Mouse (Mus musculus) adrenal gland, postnatal 36 days (tissue): ENCODE results near the gene Ccr2. TPM values are rescaled to one million over a fixed set of nuclear protein-coding genes. Genes with fewer than 3 reads are reported as not detected.
"Not testable (repeated sequence)": the region's sequence is repeated elsewhere in the genome, so short reads cannot be mapped to it uniquely, and the experiment has no call there.

Experiments used
- DNase-seq, 2 experiments: peaks; one replicate each; pipeline ENCODE4 v3.0.0; 2021; ENCODE audit warnings: mixed read lengths in 1 of 2
- total RNA-seq, 2 experiments: library from RNA; stranded (reverse); gene quantifications; 2 replicates each; pipeline ENCODE4 v1.2.3; 2021

The Ccr2 gene
- total RNA-seq, 2 experiments from 2014 or later, result 1.7 to 2.1 TPM

DNA sequence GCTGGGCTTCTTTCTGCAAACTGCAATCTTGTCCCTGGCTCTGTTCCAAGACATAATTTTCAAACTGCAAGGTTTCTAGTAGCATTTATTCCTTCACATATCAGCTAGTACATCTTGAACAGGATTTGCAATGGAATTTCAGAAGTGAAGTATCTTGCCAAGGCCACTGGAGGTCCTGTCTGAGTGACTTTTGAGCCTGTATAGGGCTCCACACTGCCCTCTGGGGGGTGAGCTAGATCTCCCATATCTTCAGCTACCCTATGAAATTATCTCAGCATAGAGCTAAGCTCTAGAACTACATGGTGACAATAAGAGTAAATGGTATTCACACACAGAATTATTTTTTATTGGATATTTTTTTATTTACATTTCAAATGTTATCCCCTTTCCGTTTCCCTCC lies 16.7 kb downstream of the Ccr2 start:
- peak; percentile 2 to 51 for DNase-seq

DNA sequence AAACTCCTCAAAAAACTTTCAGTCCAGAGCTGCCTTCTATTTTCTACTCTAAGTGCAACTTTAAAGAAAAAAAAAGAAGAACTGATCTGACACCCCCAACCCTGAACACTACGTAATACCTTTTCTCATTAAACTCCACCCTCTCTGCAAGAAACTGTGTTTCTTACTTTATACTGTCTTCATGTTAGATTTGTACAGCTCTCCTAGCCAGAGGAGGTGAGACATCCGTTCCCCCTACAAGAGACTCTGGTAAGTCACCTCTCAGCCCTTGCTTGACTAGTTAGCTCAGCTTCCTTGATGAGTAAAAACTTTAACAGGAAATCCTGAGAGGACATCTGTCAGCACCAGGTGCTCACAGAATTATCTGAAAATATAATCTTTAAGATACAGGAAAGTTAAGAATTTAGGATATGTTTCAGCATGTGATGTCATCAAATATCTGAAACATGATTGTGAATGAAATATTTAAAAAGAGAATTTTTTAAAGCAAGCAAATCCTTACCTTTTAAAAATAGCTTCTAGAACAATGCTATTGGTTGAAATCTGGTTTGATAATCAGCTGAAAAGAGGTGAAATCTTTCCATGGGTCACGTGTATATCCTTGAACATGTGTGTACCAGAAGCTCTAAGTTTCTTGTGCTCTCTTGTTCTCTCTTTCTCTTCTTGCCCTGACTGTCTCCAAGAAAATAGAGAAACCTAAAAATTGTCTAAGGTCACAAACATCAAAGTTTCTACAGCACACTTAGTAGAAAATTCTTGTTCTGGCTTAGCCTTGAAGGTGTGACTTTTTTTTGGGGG lies 19.8 kb downstream of the Ccr2 start, which contains the start of gene Ccr5:
Gene Ccr5 (plus strand): TSS at position 157 of the 798 bp plus-strand sequence.
- no peak for DNase-seq

GRCm38 (mm10) chr9:124125576-124125975 lies 23.8 kb downstream of the Ccr2 start:
- no peak for DNase-seq

DNA sequence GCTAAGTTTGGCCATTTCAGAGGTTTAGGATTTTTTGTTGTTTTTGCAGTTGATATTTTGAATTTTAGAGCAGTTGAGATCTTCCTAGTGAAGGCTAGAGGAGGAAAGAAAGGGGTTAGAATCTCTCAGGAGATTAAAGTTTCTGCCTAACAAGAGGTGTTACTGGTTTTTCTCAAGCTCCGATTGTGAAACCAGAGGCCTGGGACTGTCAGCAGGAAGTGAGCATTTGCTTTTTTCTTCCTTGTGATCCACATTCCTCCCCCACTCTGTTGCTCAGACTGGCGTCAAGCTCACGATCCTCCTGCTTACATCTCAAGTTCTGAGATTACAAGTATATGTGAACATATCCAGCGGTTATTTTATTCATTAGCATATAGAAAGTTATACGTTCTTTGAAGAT lies 24.6 kb downstream of the Ccr2 start:
- no peak for DNase-seq

DNA sequence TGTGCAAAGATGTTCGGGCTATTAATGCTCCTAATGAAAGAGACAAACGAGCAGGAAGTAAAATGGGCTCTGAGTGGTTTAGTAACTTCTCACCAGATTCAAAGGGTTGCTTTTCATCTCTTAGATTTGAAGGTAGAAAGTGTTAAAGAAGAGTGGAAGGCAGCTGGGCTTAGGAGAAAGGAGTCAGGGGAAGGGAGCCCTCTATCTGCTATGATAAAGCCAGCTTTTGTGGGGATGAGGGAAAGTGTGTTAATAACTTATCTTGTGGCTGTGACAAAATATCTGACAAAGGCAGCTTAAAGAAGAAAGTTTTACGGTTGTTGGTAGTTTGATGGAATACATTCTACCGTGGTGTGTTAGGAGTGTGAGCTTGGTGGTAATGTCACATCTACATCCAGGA lies 25.7 kb downstream of the Ccr2 start:
- DNase-seq, result no peak

- peak in 1 of 2 experiments; percentile 27 for DNase-seq
Observed at GRCm38 (mm10) chr9:124128379-124128778, 26.6 kb downstream of the Ccr2 start.

GRCm38 (mm10) chr9:124132899-124133298 lies 31.1 kb downstream of the Ccr2 start:
- not testable (repeated sequence) for DNase-seq

DNA sequence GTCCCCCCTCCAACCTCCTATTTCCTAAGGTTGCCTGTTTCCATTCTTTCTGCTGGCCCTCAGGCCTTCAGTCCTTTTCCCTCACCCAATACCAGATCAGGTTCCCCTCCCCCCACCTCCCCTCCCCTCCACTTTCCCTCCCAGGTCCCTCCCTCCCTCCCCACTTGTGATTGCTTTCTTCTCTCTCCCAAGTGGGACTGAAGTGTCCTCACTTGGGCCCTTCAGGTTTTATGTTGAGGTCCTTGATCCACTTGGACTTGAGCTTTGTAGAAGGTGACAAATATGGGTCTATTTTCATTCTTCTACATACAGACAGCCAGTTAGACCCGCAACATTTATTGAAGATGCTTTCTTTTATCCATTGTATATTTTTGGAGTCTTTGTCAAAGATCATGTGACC lies 33.2 kb downstream of the Ccr2 start:
- not testable (repeated sequence) for DNase-seq

DNA sequence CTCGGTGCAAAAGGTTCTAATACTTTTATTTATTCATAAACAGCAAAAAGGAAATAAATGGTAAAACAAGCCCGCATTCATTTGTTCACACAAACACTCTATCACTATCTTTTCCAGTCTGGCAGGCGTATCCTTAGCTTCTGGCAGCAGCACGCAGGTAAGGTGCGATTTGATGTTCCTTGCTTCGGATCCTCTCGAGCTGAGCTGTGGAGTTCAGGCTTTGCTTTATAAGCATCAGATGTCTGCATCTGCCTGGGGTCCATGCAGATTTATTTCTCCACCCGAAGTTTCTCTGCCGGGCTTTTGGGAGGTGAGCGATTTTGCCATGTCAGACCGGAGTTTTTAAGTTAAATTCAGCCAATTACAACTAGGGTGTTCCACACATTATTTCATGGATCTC lies 35.9 kb downstream of the Ccr2 start:
- DNase-seq, result no peak

GRCm38 (mm10) chr9:124138055-124138775 lies 36.5 kb downstream of the Ccr2 start:
- DNase-seq, result no peak

DNA sequence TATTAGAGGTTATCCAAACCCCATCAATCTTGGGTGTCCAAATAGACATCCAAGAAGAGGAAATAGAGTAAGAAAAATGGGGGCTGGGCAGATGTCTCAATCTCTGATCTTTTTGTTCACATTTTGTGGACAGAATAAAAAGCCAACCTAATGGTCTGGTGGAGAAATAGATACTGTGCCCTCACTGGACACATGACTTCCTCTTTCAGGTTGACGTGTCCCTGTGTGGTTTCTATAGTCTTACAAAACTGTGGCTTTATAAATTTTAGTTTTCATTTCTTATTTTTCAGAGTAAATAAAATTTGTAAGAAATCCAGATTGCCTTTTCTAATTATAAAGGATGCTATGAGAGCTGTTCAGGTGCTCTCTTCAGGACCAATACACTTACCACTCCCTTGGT lies 41.9 kb downstream of the Ccr2 start:
- no peak for DNase-seq

GRCm38 (mm10) chr9:124146307-124146706 lies 44.6 kb downstream of the Ccr2 start:
- DNase-seq, result no peak

Other genes starting within 250 kb of the Ccr2 start
- gene Xcr1, start 239.9 kb upstream of the Ccr2 start, total RNA-seq, result under 1 TPM in 1 of 2 experiments, not detected in 1; 0.10 TPM
- gene Ccr1, start 133.3 kb upstream of the Ccr2 start, total RNA-seq, result 1 to 10 TPM; 1.3 to 1.5 TPM
- gene Ccr1l1, start 123.5 kb upstream of the Ccr2 start, total RNA-seq, result not detected
- under 1 TPM in 1 of 2 experiments, not detected in 1; 0.10 TPM for gene Ccr3, start 80.0 kb upstream of the Ccr2 start, total RNA-seq
- 1 to 10 TPM; 3.3 to 3.5 TPM for gene Ccr5, start 19.6 kb downstream of the Ccr2 start, total RNA-seq
- 10 to 100 TPM; 14.6 to 21.4 TPM for gene 2010315B03Rik, start 210.7 kb downstream of the Ccr2 start, total RNA-seq